Mouse (Mus musculus): Measurements from ENCODE around the gene Pif1.

DNA sequence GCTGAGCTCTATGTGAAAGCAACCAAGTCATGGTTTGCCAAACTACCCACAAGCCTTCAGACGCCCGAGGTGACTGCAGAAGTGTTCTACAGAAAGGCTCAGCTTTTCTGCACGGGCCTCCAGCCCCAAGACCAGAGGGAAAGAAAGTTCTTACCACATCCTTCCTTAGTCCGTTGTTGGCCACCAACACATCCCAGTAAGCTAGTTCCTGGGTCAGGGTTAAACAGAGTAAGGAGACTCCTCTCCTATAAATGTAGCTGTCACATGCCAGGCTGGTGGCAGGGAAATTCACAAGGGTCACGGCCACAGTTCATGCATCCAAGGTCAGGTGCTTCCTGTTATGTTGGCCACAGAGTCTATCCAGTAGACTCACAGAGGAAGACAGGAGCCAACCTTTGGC, 34.8 kb upstream of the Pif1 start:
- TF ChIP-seq EP300 (IDR thresholded peaks at IDR 0.05; ENCODE audit: low read length), result no peak
- no peak for TF ChIP-seq CTCF (conservative IDR thresholded peaks at IDR 0.05 in 1 of 2, IDR thresholded peaks at IDR 0.05 in 1 of 2; ENCODE audit: low read depth in 2 of 2, low read length in 2 of 2)
